Mouse (Mus musculus): ENCODE data around the gene Pacsin2. TPM values are rescaled to one million over a fixed set of nuclear protein-coding genes. Genes with fewer than 3 reads are reported as not detected.
A peak's percentile ranks its signal among the peaks of the same experiment; 100 is the strongest.

Pacsin2 gene
- polyA plus RNA-seq, 1 experiment from 2014 or later, result 23.4 TPM

DNA sequence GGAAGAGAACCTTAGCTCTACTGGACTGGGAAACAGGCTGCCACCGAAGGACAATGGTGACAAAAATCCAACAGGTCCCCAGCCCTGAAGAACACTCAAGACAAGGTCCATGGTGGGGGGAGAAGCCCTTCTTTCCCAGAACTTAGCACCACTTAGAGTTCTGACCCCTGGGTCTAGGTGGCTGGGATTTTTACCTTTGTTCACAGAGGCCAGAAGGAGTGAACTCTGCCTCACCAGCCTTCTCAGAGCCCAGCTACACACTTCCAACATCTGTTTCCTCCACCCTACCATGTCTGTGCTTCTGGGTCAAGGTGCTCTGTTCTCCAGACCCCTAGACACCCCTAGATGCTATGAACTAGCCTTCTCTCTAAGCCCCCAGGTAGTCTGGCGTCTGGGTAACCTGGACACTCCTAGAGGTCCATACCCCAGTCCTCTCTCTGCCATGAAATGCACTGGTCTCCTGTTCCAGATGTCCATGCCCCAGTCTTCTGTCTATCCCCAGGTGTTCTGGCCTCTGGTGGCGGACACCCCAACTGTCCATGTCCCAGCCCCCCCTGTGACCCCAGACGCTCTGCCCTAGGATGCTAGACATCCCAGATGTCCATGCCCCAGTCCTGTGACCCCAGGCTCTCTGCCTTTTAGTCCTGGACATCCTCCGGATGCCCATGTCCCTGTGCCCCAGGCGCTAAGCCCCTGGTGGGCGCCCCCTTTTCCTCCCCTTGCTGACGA, 115.0 kb downstream of the Pacsin2 start:
- peaks cover 12% of the 10 kb centered on the region for H3K4me1 ChIP-seq (ENCODE audit: control insufficient read depth, insufficient read depth, low read length)
- 15% methylated on average over 8 of the region's 8 CpGs for WGBS
- H3K4me2 ChIP-seq (ENCODE audit: low read length), result peak overlapping the region; percentile 84
- peak overlapping the region; percentile 70 for H3K4me3 ChIP-seq (ENCODE audit: low read depth, low read length)
- peak; percentile 39; the same call in 1 of the 2 replicates for ATAC-seq
- peak overlapping the region; percentile 58 for H3K27ac ChIP-seq (ENCODE audit: low read length)
- H3K9ac ChIP-seq (ENCODE audit: low read depth, low read length), result peak overlapping the region; percentile 80
- no peaks in the 10 kb centered on the region; the same call in 1 of the 2 replicates for H3K27me3 ChIP-seq (ENCODE audit: control insufficient read depth, insufficient read depth, low read depth, low read length)
- H3K36me3 ChIP-seq (ENCODE audit: control insufficient read depth, insufficient read depth, low read length), result peaks cover 4% of the 10 kb centered on the region; the same call in 1 of the 2 replicates
- H3K9me3 ChIP-seq (replicated peaks; ENCODE audit: control insufficient read depth, low read length, poor library complexity, severe bottlenecking), result no peaks in the 10 kb centered on the region

GRCm38 (mm10) chr15:83348747-83349146, 115.7 kb downstream of the Pacsin2 start:
- no peak overlapping the region for H3K27ac ChIP-seq (ENCODE audit: low read length)
- H3K4me2 ChIP-seq (ENCODE audit: low read length), result peak overlapping the region; percentile 84
- no peaks in the 10 kb centered on the region for H3K9me3 ChIP-seq (replicated peaks; ENCODE audit: control insufficient read depth, low read length, poor library complexity, severe bottlenecking)
- peak overlapping the region; percentile 70; the same call in 1 of the 2 replicates for H3K4me3 ChIP-seq (ENCODE audit: low read depth, low read length)
- H3K9ac ChIP-seq (ENCODE audit: low read depth, low read length), result no peak overlapping the region
- peaks cover 4% of the 10 kb centered on the region; the same call in 1 of the 2 replicates for H3K36me3 ChIP-seq (ENCODE audit: control insufficient read depth, insufficient read depth, low read length)
- no peak for ATAC-seq
- H3K4me1 ChIP-seq (ENCODE audit: control insufficient read depth, insufficient read depth, low read length), result peaks cover 13% of the 10 kb centered on the region
- no peaks in the 10 kb centered on the region; the same call in 1 of the 2 replicates for H3K27me3 ChIP-seq (ENCODE audit: control insufficient read depth, insufficient read depth, low read depth, low read length)
- WGBS, result 83% methylated on average over 4 of the region's 4 CpGs

DNA sequence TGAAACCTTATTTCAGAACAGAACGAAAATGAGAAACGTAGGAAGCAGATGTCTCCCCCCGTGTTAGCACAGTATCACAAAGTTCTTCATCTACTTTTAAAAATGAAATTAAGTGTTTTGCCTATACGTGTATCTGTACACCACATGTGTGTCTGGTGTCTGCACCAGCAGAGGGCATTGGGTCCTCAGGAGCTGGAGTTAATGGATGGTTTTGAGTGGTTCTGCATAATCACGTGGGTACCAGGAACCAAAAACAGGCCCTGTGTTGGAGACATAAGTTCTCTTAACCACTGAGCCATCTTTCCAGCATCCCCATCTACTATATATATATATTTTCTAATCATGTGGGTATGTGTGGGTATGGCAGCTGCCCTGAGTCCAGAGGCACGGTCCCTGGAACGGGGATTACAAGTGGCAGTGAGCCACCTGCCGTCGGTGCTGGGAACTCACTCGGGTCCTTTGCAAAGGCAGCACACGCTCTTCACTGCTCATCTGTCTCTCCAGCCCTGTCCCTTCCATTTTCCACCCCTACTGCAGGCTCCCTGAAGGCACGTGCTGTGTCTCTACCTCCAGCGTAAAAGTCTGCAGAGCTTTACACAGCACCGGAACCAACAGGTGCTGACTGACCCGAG, 118.4 kb downstream of the Pacsin2 start:
- Histone ChIP-seq H3K4me1 (ENCODE audit: control insufficient read depth, insufficient read depth, low read length) (peaks cover 13% of the 10 kb centered on the region), H3K27ac (ENCODE audit: low read length) (no peak overlapping the region), H3K36me3 (ENCODE audit: control insufficient read depth, insufficient read depth, low read length) (peaks cover 11% of the 10 kb centered on the region), H3K9me3 (replicated peaks; ENCODE audit: control insufficient read depth, low read length, poor library complexity, severe bottlenecking) (no peaks in the 10 kb centered on the region), H3K4me2 (ENCODE audit: low read length) (no peak overlapping the region), H3K9ac (ENCODE audit: low read depth, low read length) (no peak overlapping the region), H3K27me3 (ENCODE audit: control insufficient read depth, insufficient read depth, low read depth, low read length) (no peaks in the 10 kb centered on the region; the same call in 1 of the 2 replicates), H3K4me3 (ENCODE audit: low read depth, low read length) (no peak overlapping the region)
- no peak for ATAC-seq
- 90% methylated on average over 15 of the region's 15 CpGs for WGBS

GRCm38 (mm10) chr15:83344956-83345355, 119.5 kb downstream of the Pacsin2 start:
- no peak for ATAC-seq
- H3K9me3 ChIP-seq (replicated peaks; ENCODE audit: control insufficient read depth, low read length, poor library complexity, severe bottlenecking), result no peaks in the 10 kb centered on the region
- no peak overlapping the region for H3K9ac ChIP-seq (ENCODE audit: low read depth, low read length)
- H3K36me3 ChIP-seq (ENCODE audit: control insufficient read depth, insufficient read depth, low read length), result peaks cover 16% of the 10 kb centered on the region
- no peak overlapping the region for H3K4me3 ChIP-seq (ENCODE audit: low read depth, low read length)
- H3K4me1 ChIP-seq (ENCODE audit: control insufficient read depth, insufficient read depth, low read length), result peaks cover 13% of the 10 kb centered on the region
- no peaks in the 10 kb centered on the region for H3K27me3 ChIP-seq (ENCODE audit: control insufficient read depth, insufficient read depth, low read depth, low read length)
- 79% methylated on average over 7 of the region's 7 CpGs for WGBS
- no peak overlapping the region for H3K4me2 ChIP-seq (ENCODE audit: low read length)
- H3K27ac ChIP-seq (ENCODE audit: low read length), result no peak overlapping the region

- WGBS, result 22% methylated on average over 7 of the region's 7 CpGs
- ATAC-seq, result no peak
- Histone ChIP-seq H3K9ac (ENCODE audit: low read depth, low read length) (0 out of 2 replicates have a peak overlapping the region, but pooled peaks have one; percentile 20), H3K9me3 (replicated peaks; ENCODE audit: control insufficient read depth, low read length, poor library complexity, severe bottlenecking) (no peaks in the 10 kb centered on the region), H3K4me3 (ENCODE audit: low read depth, low read length) (no peak overlapping the region), H3K4me1 (ENCODE audit: control insufficient read depth, insufficient read depth, low read length) (peaks cover 10% of the 10 kb centered on the region), H3K27me3 (ENCODE audit: control insufficient read depth, insufficient read depth, low read depth, low read length) (no peaks in the 10 kb centered on the region), H3K4me2 (ENCODE audit: low read length) (no peak overlapping the region), H3K36me3 (ENCODE audit: control insufficient read depth, insufficient read depth, low read length) (peaks cover 16% of the 10 kb centered on the region), H3K27ac (ENCODE audit: low read length) (no peak overlapping the region)
Observed at GRCm38 (mm10) chr15:83344157-83344556, 120.2 kb downstream of the Pacsin2 start.

GRCm38 (mm10) chr15:83338908-83339307, 125.5 kb downstream of the Pacsin2 start:
- ATAC-seq, result no peak
- H3K9me3 ChIP-seq (replicated peaks; ENCODE audit: control insufficient read depth, low read length, poor library complexity, severe bottlenecking), result no peaks in the 10 kb centered on the region
- no peak overlapping the region for H3K4me2 ChIP-seq (ENCODE audit: low read length)
- no peaks in the 10 kb centered on the region for H3K4me1 ChIP-seq (ENCODE audit: control insufficient read depth, insufficient read depth, low read length)
- H3K27me3 ChIP-seq (ENCODE audit: control insufficient read depth, insufficient read depth, low read depth, low read length), result no peaks in the 10 kb centered on the region
- H3K4me3 ChIP-seq (ENCODE audit: low read depth, low read length), result no peak overlapping the region
- 92% methylated on average over 6 of the region's 6 CpGs for WGBS
- no peak overlapping the region for H3K27ac ChIP-seq (ENCODE audit: low read length)
- peaks cover 28% of the 10 kb centered on the region for H3K36me3 ChIP-seq (ENCODE audit: control insufficient read depth, insufficient read depth, low read length)
- H3K9ac ChIP-seq (ENCODE audit: low read depth, low read length), result no peak overlapping the region

GRCm38 (mm10) chr15:83337903-83338870, 126.2 kb downstream of the Pacsin2 start:
- WGBS, result 80% methylated on average over 8 of the region's 8 CpGs
- Histone ChIP-seq H3K9me3 (replicated peaks; ENCODE audit: control insufficient read depth, low read length, poor library complexity, severe bottlenecking) (no peaks in the 10 kb centered on the region), H3K27me3 (ENCODE audit: control insufficient read depth, insufficient read depth, low read depth, low read length) (no peaks in the 10 kb centered on the region), H3K4me2 (ENCODE audit: low read length) (no peak overlapping the region), H3K27ac (ENCODE audit: low read length) (no peak overlapping the region), H3K9ac (ENCODE audit: low read depth, low read length) (no peak overlapping the region), H3K4me1 (ENCODE audit: control insufficient read depth, insufficient read depth, low read length) (no peaks in the 10 kb centered on the region), H3K4me3 (ENCODE audit: low read depth, low read length) (no peak overlapping the region), H3K36me3 (ENCODE audit: control insufficient read depth, insufficient read depth, low read length) (peaks cover 31% of the 10 kb centered on the region)
- ATAC-seq, result no peak

DNA sequence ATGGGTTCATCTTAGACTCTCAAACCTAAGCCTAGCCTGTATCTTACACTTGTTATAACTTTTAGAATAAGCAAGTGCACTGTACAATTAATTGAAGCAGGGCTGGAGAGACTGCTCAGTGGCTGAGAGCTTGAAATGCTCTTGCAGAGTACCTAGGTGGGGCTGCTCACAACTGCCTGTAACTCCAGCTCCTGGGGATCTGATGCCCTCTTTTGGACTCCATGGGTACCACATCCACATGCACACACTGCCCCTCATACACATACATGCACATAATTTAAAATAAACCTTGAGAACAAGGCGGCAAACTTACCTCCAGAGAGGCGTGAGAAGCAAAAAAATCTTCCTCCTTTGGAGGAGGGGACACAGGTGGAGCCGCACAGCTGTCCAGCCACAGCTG, 132.0 kb downstream of the Pacsin2 start:
- no peak for ATAC-seq
- H3K4me2 ChIP-seq (ENCODE audit: low read length), result no peak overlapping the region

More for the DNA sequence above, 132.0 kb downstream of the Pacsin2 start:
- Histone ChIP-seq H3K4me1 (ENCODE audit: control insufficient read depth, insufficient read depth, low read length) (no peaks in the 10 kb centered on the region), H3K9ac (ENCODE audit: low read depth, low read length) (no peak overlapping the region), H3K27ac (ENCODE audit: low read length) (no peak overlapping the region), H3K27me3 (ENCODE audit: control insufficient read depth, insufficient read depth, low read depth, low read length) (no peaks in the 10 kb centered on the region), H3K9me3 (replicated peaks; ENCODE audit: control insufficient read depth, low read length, poor library complexity, severe bottlenecking) (no peaks in the 10 kb centered on the region), H3K36me3 (ENCODE audit: control insufficient read depth, insufficient read depth, low read length) (peaks cover 42% of the 10 kb centered on the region), H3K4me3 (ENCODE audit: low read depth, low read length) (no peak overlapping the region)
- WGBS, result 67% methylated on average over 3 of the region's 3 CpGs
